Mouse (Mus musculus) retina, adult 2 months (tissue): ENCODE measurements around the gene Gng13.
"Not testable (repeated sequence)": the region's sequence is repeated elsewhere in the genome, so short reads cannot be mapped to it uniquely, and the experiment has no call there.

Experiments
- DNase-seq: peaks from one replicate; pipeline ENCODE4 v3.0.0-alpha.2; 2012; ENCODE audit warnings: low read depth, low spot score

Gng13 gene

GRCm38 (mm10) chr17:25732082-25732481, 15.1 kb downstream of the Gng13 start:
- DNase-seq = peak; percentile 71

DNA sequence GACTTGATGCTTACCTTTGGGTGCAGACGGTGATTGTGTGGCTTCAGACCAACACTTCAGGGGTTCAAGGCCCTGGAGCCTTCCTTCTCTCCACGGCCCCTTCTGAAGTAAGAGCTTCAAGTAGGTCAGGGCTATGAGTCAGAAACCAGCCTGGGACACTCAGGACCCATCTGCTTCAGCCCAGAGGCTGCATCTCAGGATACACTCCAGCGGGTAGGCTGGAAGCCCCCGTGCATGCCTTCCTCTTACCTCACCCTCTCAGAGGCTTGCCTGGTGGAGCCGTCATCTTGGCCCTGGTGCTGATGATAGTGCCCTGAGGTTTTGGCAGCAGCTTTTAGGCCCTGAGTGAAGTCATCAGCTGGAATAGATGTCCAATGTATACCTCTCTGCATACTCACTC, 18.3 kb downstream of the Gng13 start:
- DNase-seq = no peak

GRCm38 (mm10) chr17:25735745-25736144, 18.8 kb downstream of the Gng13 start, which contains the start of gene Mslnl:
Gene Mslnl (plus strand): TSS chr17:25736042.
- no peak for DNase-seq

DNA sequence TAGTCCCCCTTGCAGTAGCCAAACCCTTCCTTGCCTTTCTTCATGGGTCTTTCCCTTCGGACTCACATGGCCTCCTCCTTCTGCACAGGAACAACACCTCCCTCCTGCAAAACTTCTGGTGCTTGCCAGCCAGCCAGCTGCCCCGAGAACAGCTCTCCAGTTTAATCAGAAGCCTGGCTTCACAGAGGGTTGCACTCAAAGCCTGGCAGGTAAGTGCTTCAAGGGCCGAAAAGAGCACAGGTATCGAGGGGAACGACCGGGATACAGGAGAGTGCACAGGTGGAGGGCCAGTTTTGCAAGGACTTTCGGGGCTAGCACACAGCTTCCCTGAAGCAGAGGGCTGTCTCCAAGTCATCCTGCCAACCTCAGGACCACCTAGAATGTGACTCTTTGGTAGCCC, 21.9 kb downstream of the Gng13 start:
- no peak for DNase-seq

GRCm38 (mm10) chr17:25741471-25741870, 24.5 kb downstream of the Gng13 start:
- DNase-seq = not testable (repeated sequence)

- DNase-seq = no peak
Observed at GRCm38 (mm10) chr17:25743831-25744230, 26.9 kb downstream of the Gng13 start.

DNA sequence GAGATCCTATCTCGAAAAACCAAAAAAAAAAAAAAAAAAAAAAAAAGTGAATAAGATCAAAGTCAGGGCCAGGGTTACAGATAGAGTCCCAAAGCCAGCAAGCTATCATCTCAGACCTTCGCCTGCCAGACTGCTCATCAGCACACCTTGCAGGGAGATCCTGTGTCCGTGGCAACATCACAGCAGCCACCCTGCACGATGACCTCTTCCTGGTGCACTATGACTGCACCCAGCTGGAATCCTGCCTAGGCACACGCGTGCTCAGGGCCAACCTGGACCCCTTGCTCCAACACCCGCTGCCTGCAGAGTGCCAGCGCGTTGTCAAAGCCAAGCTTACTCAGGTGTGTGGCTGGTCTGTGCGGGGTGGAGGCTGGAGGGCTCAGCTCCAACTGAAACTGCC, 27.3 kb downstream of the Gng13 start:
- DNase-seq = no peak

- no peak for DNase-seq
Observed at GRCm38 (mm10) chr17:25748238-25748637, 31.3 kb downstream of the Gng13 start.

DNA sequence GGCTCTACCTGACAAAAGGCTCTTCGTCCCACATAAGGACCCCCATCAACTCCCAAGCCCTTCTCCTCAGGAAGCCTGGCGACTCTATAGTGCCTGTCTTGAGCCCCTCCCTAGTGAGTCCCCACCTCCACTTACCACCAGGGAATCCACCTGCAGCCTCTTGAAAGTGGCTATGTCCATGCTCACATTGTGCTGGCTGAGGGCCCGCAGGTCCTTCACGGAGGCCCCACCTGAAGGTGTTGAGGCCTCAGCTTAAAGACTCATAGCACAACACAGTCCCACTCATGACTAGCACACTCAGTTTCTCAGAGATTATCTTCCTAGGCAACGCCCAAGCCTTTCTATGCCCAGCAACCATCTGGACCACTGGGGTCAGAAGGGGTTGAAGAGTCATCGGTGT, 32.3 kb downstream of the Gng13 start:
- DNase-seq = no peak

- DNase-seq = no peak
Observed at GRCm38 (mm10) chr17:25751446-25751845, 34.5 kb downstream of the Gng13 start.

DNA sequence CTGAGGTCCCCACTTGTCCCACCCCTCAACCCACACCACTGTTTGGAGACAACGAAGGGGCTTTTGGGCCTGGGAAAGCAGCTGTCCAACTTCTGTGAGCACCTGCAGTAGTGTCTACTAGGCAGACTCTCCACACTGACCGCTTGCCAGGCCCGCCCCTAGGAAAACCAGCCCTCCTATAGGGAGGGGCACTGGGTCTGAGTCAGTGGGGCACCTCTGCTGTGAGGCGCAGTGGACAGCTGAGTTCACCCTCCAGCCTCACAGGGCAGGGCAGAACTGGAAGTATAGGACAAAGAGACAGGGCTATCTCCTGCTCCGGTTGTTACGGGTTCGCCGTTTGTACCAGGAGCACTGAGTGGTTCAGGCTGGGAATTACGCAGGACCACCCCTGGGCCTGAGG, 37.3 kb downstream of the Gng13 start, which contains the start of gene Msln:
Gene Msln (minus strand): TSS at position 138 of the 400 bp plus-strand sequence.
- DNase-seq = no peak

- DNase-seq = no peak
Observed at GRCm38 (mm10) chr17:25755086-25755485, 38.1 kb downstream of the Gng13 start.

- no peak for DNase-seq
Observed at GRCm38 (mm10) chr17:25755627-25756377, 38.8 kb downstream of the Gng13 start.

- no peak for DNase-seq
Observed at GRCm38 (mm10) chr17:25756378-25757242, 39.6 kb downstream of the Gng13 start.

DNA sequence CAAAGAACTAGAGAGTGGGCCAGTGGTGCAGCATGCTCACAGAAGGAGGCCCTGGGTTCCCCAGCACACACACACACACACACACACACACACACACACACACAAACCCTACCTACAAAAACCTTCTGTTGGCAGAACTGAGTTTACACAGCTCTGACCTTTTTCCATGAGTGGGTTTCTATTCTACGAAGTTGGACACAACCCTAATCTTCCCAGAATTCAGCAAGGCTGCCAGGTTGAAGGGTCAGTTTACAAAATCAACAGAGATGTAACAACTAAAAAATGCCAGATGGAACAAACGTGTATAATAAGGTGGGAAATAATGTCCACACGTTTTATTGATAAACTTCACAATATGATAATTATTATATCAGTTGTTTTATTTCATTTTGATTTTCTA, 40.7 kb downstream of the Gng13 start:
- no peak for DNase-seq

- no peak for DNase-seq
Observed at GRCm38 (mm10) chr17:25760148-25760547, 43.2 kb downstream of the Gng13 start.

- no peak for DNase-seq
Observed at GRCm38 (mm10) chr17:25761561-25761970, 44.6 kb downstream of the Gng13 start.

GRCm38 (mm10) chr17:25762591-25762990, 45.6 kb downstream of the Gng13 start:
- no peak for DNase-seq

DNA sequence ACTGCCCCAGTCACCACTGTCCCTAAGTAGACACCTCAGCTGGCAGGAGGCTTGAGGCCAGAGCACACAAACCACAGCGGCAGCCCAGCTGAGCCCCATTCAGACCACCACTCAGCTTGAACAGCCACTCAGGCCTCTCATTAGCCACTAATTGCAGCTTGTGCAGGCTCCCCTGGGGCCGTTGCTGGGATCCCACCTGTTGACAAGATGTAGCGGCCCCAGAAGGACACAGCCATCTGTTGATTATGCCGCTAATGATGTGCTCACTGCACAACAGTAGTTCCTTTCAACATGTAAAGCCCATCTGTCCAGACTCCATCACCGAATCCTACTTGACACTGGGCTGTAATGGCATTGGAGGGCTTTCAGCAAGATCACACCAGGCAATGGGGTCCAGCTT, 48.9 kb downstream of the Gng13 start:
- no peak for DNase-seq
